Mouse (Mus musculus): ENCODE measurements around the gene Col4a4. TPM values are rescaled to one million over a fixed set of nuclear protein-coding genes. Genes with fewer than 3 reads are reported as not detected.

Gene Col4a4
- total RNA-seq (2021): 1 to 10 TPM; 1.7 TPM

DNA sequence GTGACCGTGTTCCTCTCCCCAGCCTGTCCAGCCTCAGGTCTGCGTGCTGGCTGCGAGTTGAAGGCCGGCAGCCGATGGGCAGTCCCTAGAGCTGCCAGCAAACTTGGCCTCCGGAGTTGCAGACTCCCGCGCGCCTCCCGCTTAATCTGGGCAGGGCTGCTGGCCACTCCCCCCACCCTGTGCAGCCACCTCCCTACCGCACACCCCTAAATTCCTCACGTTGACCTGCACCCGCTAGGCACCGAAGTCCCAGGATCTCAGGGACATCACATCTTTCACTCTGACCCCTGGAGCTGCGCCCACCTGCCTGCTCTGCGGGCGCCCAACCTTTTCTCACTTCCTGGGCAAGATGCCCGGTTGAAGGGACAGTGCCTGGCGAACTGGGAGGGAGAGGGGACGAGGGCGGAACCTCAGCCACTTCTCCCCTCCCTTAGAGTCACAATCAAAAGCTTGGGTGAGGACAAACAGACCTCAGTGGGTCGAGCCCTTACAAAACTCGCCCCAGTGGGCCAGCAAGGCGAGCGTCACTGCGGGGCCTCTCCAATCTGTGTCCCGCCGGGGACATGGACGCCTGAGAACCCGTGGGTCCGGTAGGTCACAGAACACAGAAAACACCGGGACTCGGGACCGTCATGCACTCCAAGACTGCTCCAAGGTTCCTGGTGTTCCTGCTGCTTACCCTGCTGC, at the start of gene Col4a4, which contains the start of gene Col4a3:
TSS of gene Col4a4 (minus strand) at position 137 of the 687 bp plus-strand sequence.
TSS of gene Col4a3 (plus strand) at position 209 of the 687 bp plus-strand sequence.
- intact Hi-C loops (cut with DNase I): no loop called here
- peak; percentile 41 for DNase-seq

DNA sequence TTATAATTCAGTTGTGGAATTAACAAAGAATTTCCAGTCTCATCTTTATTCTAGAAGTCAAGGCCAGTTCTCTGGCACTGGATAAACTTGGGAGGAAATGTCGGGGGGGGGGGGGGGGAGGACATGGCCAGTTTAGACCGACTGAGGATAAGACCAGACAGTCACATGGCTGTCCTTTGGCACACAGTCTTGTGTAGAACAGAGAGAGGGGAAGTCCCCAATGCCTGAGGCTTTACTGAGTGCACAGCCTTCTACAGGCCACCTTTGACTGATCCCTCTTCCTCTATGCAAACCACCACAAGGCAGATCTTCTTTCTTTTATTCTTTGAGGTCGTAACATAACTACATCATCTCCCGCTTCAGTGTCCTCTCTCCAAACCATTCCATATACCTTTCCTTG, 49.7 kb upstream of the Col4a4 start:
- DNase-seq: no peak
- intact Hi-C loops (cut with DNase I): no loop called here

DNA sequence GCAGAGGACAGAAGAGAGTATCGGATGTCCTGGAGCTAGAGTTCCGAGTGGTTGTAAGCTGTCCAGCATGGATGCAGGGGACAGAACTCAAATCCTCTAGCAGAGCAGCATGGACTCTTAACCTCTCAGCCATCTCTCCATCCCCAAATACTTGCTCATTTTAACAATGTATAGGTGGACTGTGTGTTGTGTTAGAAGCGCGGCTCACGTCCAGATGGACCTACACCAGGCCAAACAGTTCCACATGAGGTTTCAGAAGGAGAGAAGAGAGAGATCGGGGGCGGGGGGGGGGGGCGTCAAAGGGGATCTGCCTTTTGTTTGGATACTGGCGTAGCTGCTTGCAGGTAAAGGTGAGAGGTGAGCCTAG, 48.6 kb upstream of the Col4a4 start:
- no peak for DNase-seq
- intact Hi-C loops (cut with DNase I): no loop called here

GRCm38 (mm10) chr1:82634545-82635253, 48.0 kb upstream of the Col4a4 start:
- DNase-seq: peak; percentile 98
- intact Hi-C loops (cut with DNase I): no loop called here

DNA sequence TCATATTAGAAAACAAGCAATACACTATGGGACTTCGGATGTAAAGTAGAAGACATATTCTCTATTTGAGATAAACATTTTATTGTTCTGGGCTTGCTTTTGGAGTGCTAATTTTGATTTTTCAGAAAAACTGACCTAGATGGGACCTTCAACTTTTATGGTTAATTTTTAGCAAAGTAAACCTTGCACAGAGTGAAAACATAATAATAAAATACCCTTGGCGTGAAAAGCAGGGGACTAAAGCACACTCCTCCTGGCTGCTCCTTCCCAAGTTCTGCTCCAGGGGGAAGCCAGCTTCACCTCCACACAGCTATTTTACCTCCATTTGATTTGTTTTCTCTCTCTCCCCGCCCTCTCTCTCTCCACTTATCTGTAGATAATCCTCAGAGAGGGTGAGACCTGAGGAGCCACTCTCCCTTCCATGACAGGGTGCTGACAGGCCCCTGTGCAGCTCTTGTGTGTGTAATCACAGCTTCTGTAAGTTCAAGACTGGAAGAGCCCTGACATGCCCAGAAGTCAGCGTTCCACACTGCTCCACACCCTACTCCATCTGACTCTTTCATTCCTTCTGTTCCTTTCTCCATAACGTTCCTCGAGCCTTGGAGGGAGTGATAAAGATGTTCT, 44.6 kb upstream of the Col4a4 start:
- intact Hi-C loops (cut with DNase I): no loop called here
- DNase-seq: no peak

DNA sequence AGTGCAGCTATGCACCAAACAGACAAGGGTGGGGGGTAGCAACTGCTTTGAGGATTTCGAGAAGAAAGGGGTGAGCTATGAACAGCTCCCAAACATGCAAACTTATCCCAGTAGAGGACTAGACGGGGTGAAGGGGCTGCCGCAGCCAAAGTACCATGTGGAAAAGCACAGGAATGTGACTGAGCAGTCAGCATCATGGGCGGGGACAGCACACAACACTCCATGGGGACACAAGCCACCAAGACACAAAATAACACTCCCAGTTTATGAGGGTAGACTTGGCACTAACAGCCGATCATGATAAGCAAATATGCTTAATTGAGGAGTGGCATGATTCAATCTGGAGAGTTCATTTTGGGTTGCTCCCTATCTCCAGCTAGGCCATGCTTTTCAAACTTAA, 42.8 kb upstream of the Col4a4 start:
- intact Hi-C loops (cut with DNase I): no loop called here
- no peak for DNase-seq

- DNase-seq: no peak
- intact Hi-C loops (cut with DNase I): no loop called here
These were observed 41.0 kb upstream of the Col4a4 start for GRCm38 (mm10) chr1:82627652-82628051.

- DNase-seq: no peak
- intact Hi-C loops (cut with DNase I): no loop called here
These were observed 38.8 kb upstream of the Col4a4 start for GRCm38 (mm10) chr1:82625474-82625873.

DNA sequence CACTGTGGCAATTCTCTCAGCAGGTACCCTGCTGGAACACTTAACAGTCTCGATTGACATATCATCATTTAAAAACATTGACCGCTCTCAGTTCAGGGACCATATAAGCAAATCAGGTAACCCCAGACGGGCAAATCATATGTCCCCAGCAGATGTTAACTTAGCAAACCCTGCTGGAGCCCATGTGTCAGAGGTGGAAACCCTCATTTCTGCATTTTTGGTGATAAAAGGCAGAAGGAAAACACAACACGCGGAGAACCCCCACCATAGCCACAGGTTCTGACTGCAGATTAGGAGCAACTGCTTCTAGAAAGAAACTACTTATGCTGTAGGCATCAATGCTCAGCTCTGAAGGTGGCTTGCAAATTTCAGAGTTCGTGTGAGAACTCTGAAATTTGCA, 38.3 kb upstream of the Col4a4 start:
- intact Hi-C loops (cut with DNase I): no loop called here
- no peak for DNase-seq

GRCm38 (mm10) chr1:82619981-82620380, 33.3 kb upstream of the Col4a4 start:
- DNase-seq: no peak
- intact Hi-C loops (cut with DNase I): no loop called here

GRCm38 (mm10) chr1:82618592-82618991, 31.9 kb upstream of the Col4a4 start:
- intact Hi-C loops (cut with DNase I): no loop called here
- no peak for DNase-seq

GRCm38 (mm10) chr1:82618001-82618400, 31.4 kb upstream of the Col4a4 start:
- no peak for DNase-seq
- intact Hi-C loops (cut with DNase I): no loop called here

GRCm38 (mm10) chr1:82612061-82612660, 25.5 kb upstream of the Col4a4 start:
- intact Hi-C loops (cut with DNase I): no loop called here
- no peak for DNase-seq

- intact Hi-C loops (cut with DNase I): no loop called here
- DNase-seq: peak; percentile 25
These were observed 22.1 kb upstream of the Col4a4 start for GRCm38 (mm10) chr1:82608646-82609262.

DNA sequence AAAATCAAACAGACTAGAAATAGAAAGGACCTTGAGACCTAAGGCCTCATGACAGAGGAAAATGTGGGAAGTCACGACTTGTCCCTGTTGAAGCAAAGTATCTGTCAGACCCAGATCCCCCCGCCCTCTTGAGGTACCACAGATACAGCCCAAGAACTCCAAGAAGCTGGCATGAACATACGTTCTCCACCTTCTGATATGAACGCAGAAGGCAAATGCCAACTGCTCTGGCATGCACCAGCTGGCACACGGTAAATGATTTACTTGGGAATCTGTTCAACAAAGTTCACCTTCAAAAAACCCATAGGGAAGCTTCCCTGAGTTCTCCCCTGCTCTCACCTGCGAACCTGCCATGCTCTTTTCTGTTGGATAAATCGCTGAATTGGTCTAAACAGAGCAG, 19.2 kb upstream of the Col4a4 start:
- intact Hi-C loops (cut with DNase I): no loop called here
- DNase-seq: no peak

- intact Hi-C loops (cut with DNase I): no loop called here
- DNase-seq: no peak
These were observed 18.7 kb upstream of the Col4a4 start for GRCm38 (mm10) chr1:82605347-82605746.

DNA sequence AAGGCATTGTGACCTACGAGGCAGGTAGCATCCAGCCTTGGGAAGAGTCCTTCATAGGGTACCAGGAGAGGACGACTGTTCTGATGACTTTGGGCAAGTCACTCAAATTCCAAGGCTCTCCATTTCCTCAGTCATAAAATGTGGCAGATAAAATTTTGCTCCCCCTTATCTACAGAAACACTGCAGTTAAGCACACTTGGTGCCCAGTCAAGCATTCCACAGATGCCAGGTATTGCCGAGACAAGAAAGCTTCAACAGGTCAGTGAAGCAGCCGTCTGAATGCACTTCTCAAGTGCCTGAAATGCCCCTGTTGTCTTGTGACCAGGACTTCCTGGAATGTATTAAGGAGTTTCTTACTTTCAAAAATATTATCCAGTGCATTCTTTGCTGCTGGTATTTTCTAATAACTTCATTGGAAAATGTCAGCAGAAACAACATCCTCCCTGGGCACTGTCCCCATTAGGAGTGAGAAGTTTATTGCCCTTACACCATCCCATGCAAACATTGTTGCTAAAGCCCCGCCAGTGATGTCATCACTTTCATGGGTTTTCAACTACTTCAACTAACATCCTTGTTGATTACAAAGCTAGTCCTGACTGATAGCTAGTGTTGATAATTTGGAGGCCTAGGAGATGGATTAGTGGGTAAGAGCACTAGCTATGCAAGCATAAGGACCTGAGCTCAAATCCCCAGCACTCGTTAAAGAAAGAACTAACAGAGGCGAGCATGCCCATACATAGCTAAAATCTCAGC, 16.7 kb upstream of the Col4a4 start:
- intact Hi-C loops (cut with DNase I): no loop called here
- DNase-seq: no peak

DNA sequence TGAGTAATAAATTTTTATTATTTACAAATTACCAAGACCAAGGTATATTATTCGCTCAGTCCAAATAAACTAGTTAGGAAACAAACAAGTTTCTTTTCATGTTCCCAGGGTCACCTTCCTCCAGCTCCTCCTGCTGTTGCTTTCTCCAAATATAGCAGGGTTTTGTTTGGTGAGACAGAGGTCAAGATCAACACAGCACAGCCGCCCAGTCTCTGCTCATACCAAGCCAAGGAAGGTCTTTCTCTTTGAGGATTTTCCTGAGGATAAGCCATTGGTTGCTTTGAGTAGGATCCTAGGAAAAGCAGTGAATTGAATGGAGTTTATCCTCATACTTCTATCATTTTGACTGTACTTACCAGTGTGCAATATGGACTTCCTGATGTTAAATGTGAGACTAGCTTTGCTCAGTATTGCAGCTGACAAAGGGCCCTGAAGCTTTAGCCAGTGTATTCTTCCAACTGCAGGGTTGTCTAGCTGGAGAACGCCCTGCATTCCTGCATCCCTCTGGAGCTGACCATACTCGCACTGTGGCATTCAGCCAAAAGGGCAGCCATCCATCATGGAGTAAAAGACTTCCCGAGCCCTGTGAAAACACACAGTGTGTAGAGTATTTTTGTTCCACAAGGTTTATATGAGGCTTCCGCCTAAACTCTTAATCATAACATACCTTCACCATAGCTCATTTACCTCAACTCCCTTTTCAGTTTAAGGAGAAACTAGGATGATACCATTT, 10.4 kb upstream of the Col4a4 start:
- peak; percentile 27 for DNase-seq

DNA sequence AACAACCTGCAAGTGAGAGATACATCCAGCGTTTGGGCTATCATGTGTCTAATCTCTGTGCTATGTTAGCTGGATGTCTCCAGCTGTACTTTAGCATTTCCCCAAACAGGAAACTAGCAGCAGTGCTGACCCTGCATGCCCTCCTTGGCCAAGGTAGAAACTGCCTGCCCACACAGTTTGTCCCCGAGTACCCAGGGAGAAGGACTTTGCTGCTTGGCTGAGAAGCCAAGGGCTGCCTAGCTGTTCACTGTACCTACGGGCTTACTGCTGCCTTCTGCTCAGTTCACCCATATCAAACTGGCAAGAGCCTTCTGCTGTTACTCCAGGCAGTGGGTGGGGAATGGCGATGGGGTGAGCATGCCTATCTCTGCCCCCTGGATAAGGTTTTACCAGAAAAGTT, 3.6 kb upstream of the Col4a4 start:
- DNase-seq: no peak

More for the DNA sequence above, 10.4 kb upstream of the Col4a4 start:
- intact Hi-C loops (cut with DNase I): no loop called here

GRCm38 (mm10) chr1:82585981-82586380, 668 bp downstream of the Col4a4 start:
- no peak for DNase-seq
- intact Hi-C loops (cut with DNase I): no loop called here

More for the DNA sequence above, 3.6 kb upstream of the Col4a4 start:
- intact Hi-C loops (cut with DNase I): no loop called here
